Mouse (Mus musculus) heart, adult 2 months (tissue): ENCODE measurements around the gene Calr. TPM values are rescaled to one million over a fixed set of nuclear protein-coding genes. Genes with fewer than 3 reads are reported as not detected.

ENCODE experiments used
- DNase-seq, 2 experiments: peaks; one replicate each; pipeline ENCODE4 v3.0.0; 2021
- H3K27ac ChIP-seq: fragments of 200-600 bp; 2 replicates; pipeline ENCODE4 v1.8.1; 2022
- H3K27me3 ChIP-seq: fragments of 200-500 bp; 2 replicates; pipeline ENCODE4 v1.6.1; 2012; ENCODE audit warnings: mild to moderate bottlenecking, low read length, inconsistent platforms, mixed read lengths; ENCODE audit not compliant: control insufficient read depth, insufficient read depth
- H3K36me3 ChIP-seq: fragments of 200-500 bp; 2 replicates; pipeline ENCODE4 v1.6.1; 2012; ENCODE audit warnings: low read length, inconsistent platforms; ENCODE audit not compliant: control insufficient read depth, insufficient read depth
- H3K4me1 ChIP-seq: fragments of 200-500 bp; 2 replicates; pipeline ENCODE4 v1.6.1; 2011; ENCODE audit warnings: low read length; ENCODE audit not compliant: control insufficient read depth, insufficient read depth
- H3K4me3 ChIP-seq: fragments of 200-600 bp; 2 replicates; pipeline ENCODE4 v1.8.1; 2022
- H3K79me2 ChIP-seq: fragments of 200-500 bp; replicated peaks from 2 replicates; pipeline ENCODE4 v1.6.1; 2012; ENCODE audit warnings: mild to moderate bottlenecking, inconsistent platforms, low read length, moderate library complexity, mixed read lengths; ENCODE audit not compliant: control insufficient read depth, insufficient read depth
- H3K9ac ChIP-seq: fragments of 200-500 bp; 2 replicates; pipeline ENCODE4 v1.6.1; 2012; ENCODE audit warnings: low read depth, mild to moderate bottlenecking, control low read depth, inconsistent platforms, low read length, mixed read lengths
- CTCF ChIP-seq: fragments of 200-600 bp; IDR thresholded peaks from 2 replicates; pipeline ENCODE4 v1.8.1; 2022; ENCODE audit warnings: antibody characterized with exemption, mild to moderate bottlenecking, moderate library complexity
- EP300 ChIP-seq: fragments of 200-500 bp; IDR thresholded peaks from 2 replicates; pipeline ENCODE4 v1.6.1; 2011; ENCODE audit warnings: low read depth, low read length, control low read depth; ENCODE audit not compliant: insufficient read depth
- POLR2A ChIP-seq: fragments of 200-500 bp; IDR thresholded peaks from 2 replicates; pipeline ENCODE4 v1.6.1; 2011; ENCODE audit warnings: mild to moderate bottlenecking, low read depth, low read length, control low read depth; ENCODE audit not compliant: insufficient read depth
- WGBS: fragments of 180-500 bp; shearing (Covaris S2); methylation state at CpG from one replicate; pipeline ENCODE4 v1.1.7; 2018; 5-methylcytosine and 5-hydroxymethylcytosine counted together
- intact Hi-C: fragments of 180-260 bp; cut with DNase I; formaldehyde crosslinking; loops from one replicate; pipeline ENCODE4 v1.15.1; 2025
- long read RNA-seq: library from polyadenylated mRNA; stranded (forward); transcript quantifications from one replicate; pipeline ENCODE4 v2.0.0, GENCODE M21; 2021
- polyA plus RNA-seq: library from polyadenylated mRNA; depleted of rRNA; stranded (reverse); fragments of >200 nt; gene quantifications from 2 replicates; pipeline ENCODE4 v1.2.3, GENCODE M21; 2012; rRNA removed
- total RNA-seq, 2 experiments: library from RNA; stranded (reverse); gene quantifications; 2 replicates each; pipeline ENCODE4 v1.2.3; 2021

The Calr gene
- total RNA-seq (100 to 1,000 TPM; 352 to 416 TPM), polyA plus RNA-seq (154 and 269 TPM in 2 replicates)
- long read RNA-seq, transcript Calr-201 (9 exons, 2,184 nt), result major isoform, 46 of 63 reads
- long read RNA-seq, partial matches to known transcripts, result 10 of 63 reads
- long read RNA-seq, other reads (novel, unspliced or antisense), result 5 of 63 reads

DNA sequence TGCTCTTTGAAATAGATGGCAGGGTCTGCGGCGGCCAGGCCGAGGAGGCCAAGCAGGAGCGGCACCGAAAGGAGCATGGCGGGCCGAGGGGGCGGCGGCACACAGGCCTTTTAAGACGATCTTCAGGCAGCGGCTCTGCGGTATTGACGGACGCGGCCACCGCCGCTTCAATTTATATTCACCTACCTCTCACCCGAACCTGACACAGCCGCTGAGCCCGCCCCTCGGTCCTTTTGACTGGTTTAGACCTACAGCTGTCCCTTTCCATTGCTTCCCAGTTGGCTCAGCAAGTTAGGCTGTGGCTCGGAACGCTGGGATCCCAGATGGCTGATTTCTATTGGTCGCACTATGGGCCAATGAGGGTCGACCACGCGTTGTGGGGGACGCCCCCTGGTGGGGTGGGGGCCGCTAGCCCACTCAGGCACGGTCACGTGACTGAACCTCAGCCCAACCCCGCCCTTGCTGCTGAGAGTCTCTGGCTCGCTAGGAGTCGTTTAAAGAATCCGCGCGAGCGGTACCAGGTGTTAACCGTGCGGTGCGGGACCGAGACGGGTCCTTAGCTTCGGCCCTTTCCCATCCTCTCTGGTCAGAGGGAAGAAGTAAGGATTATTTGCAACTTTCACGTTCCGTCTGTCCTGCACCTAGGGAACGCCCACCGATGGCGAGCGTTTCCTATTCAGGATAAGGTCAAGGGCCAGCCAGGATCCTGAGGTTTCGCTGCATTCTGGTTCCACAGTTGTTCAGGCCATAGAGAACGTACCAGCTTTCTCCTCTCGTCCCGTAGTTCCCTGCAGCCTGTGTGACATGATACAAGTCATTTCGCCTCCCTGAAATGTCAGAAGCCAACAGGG, at the start of gene Calr:
Gene Calr (minus strand): TSS at position 213 of the 851 bp plus-strand sequence.
- DNase-seq, result peak; percentile 98 to 100
- Histone ChIP-seq H3K27ac (peak within 1 kb of the TSS; percentile 97), H3K4me3 (peak within 1 kb of the TSS; percentile 100), H3K27me3 (no peaks in the 10 kb centered on the region), H3K79me2 (no peaks in the 10 kb centered on the region; the same call in 1 of the 2 replicates), H3K9ac (peak within 1 kb of the TSS; percentile 88), H3K36me3 (peaks cover 15% of the 10 kb centered on the region), H3K4me1 (peaks cover 5% of the 10 kb centered on the region)
- WGBS, result under 1% methylated on average over 55 of the region's 55 CpGs
- intact Hi-C loops, result loop anchor here (5.0 kb wide), 1 partner anchor 55 kb away; the partner anchor contains the start of gene Klf1
- TF ChIP-seq POLR2A, result peak; percentile 95
- TF ChIP-seq CTCF, result peak; percentile 45
- peak; percentile 62; the same call in 1 of the 2 replicates for TF ChIP-seq EP300

DNA sequence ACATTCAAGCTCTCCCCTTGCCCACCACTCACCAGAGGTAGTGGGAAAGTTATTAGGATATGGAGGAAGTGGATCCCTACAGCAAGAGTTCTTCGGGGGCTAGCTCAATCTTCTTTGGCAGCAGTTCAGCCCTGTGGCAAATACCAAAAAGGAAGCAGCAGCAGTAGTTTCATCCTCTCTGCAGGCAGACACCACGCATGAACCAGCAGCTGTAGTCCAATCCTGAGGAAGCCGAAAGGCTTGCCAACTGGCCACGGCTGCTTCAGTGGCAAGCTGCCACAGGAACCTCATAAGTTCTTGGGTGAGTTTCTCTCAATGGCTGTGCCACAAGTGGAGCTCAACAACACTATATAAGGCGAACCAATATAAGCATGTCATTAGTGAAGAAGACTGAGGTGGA, 49.2 kb upstream of the Calr start:
- no peak overlapping the region for H3K4me3 ChIP-seq
- no peaks in the 10 kb centered on the region for H3K27me3 ChIP-seq
- no peaks in the 10 kb centered on the region for H3K79me2 ChIP-seq
- no peaks in the 10 kb centered on the region for H3K4me1 ChIP-seq
- H3K9ac ChIP-seq, result no peak overlapping the region
- H3K27ac ChIP-seq, result no peak overlapping the region
- DNase-seq, result no peak
- WGBS, result 79% methylated on average over 5 of the region's 5 CpGs
- TF ChIP-seq POLR2A, result no peak
- no peak for TF ChIP-seq EP300
- no peak for TF ChIP-seq CTCF
- H3K36me3 ChIP-seq, result no peaks in the 10 kb centered on the region
- intact Hi-C loops, result no loop called here

DNA sequence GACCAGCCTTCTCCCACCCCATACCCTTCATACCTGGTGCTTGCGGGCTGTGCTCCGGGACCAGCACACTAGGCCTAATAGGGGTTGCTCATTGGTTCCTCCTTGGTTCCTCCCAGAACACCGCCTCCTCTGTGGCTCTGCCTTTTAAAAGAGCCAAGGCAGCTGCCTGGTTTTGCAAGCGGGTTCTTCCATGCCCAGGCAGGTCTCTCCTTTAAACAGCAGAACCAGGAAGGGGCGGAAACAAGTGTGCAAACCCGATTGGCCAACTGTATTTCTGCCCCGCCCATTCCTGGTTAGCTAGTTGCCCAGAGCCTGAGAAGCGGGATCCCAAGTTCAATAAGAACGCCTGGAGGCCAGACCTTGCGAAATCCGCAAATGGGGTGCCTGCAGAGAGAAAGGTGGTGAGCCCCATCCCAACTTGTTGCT, 47.0 kb upstream of the Calr start, which contains the start of gene Gcdh:
Gene Gcdh (minus strand): TSS at position 213 of the 426 bp plus-strand sequence.
- Histone ChIP-seq H3K4me3 (peak within 1 kb of the TSS; percentile 67), H3K36me3 (no peaks in the 10 kb centered on the region), H3K4me1 (no peaks in the 10 kb centered on the region), H3K27ac (peak within 1 kb of the TSS; percentile 76), H3K27me3 (no peaks in the 10 kb centered on the region), H3K9ac (peak within 1 kb of the TSS; percentile 64), H3K79me2 (no peaks in the 10 kb centered on the region)
- 0 out of 2 replicates have a peak, but pooled peaks have one; percentile 56 for TF ChIP-seq EP300
- peak; percentile 76 for TF ChIP-seq POLR2A
- TF ChIP-seq CTCF, result no peak
- intact Hi-C loops, result no loop called here
- DNase-seq, result peak; percentile 91 to 95
- WGBS, result under 1% methylated on average over 11 of the region's 11 CpGs

DNA sequence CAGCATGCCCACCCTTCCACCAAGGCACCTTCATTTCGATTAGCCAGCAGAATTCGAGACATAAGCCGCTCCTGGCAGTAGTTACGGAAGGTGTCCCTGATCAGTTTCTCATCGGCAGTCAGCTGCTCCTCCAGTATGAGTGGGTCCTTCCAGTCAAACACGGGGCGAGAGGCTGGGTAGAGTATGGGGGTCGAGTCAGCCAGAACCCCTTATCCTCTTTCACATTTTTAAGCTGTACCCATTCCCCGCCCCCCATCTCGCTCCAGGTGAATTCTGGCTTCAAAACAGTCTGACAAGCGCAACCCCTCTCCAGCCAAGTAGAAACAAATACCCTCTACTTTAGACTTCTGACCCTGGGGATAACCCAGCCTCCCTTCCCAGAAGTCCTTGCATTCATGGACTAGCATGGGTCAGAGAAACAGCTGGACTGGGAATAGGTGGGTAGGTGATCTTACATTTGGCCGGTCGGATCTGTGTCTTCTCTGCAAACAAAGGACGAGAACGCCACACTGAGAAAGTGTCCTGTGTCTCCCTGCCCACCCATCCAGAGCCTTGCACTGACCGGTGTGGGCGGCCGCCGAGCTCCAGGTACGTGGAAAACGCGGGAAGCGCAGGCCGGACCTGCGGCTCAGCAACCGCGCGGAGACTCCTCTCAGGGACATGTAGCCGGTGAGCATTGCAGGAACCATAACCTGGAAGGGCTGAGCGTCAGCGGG, 46.4 kb upstream of the Calr start:
- Histone ChIP-seq H3K4me1 (no peaks in the 10 kb centered on the region), H3K79me2 (no peaks in the 10 kb centered on the region), H3K4me3 (peak overlapping the region; percentile 67), H3K27ac (peak overlapping the region; percentile 76), H3K36me3 (no peaks in the 10 kb centered on the region), H3K9ac (peak overlapping the region; percentile 60), H3K27me3 (no peaks in the 10 kb centered on the region)
- intact Hi-C loops, result no loop called here
- 12% methylated on average over 31 of the region's 31 CpGs for WGBS
- no peak for DNase-seq
- TF ChIP-seq EP300, result no peak
- TF ChIP-seq CTCF, result no peak
- TF ChIP-seq POLR2A, result no peak

DNA sequence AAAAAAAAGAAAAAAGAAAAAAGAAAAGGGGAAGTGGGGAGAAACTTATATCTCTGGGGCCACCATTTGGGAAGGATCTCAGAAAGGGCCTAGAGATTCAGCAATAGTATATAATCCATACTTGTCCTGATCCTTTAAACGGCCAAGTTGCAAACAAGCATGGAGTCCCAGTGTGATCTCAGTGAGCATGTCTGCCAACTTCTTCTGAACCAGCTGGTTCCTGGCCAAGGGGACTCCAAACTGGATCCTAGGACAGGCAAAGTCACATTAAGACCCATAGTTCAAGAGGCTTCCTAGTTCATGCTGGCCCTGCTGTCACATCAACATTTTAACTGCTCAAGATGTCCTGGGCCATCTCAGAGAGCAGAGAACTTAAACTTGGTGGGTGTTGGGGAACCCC, 42.4 kb upstream of the Calr start:
- 81% methylated on average over 1 of the region's 1 CpGs for WGBS
- intact Hi-C loops, result no loop called here
- no peaks in the 10 kb centered on the region for H3K27me3 ChIP-seq
- no peaks in the 10 kb centered on the region for H3K79me2 ChIP-seq
- no peak for DNase-seq
- no peak for TF ChIP-seq POLR2A
- no peak for TF ChIP-seq EP300
- TF ChIP-seq CTCF, result no peak
- no peaks in the 10 kb centered on the region; the same call in 1 of the 2 replicates for H3K36me3 ChIP-seq
- H3K4me1 ChIP-seq, result no peaks in the 10 kb centered on the region
- no peak overlapping the region for H3K27ac ChIP-seq
- H3K4me3 ChIP-seq, result no peak overlapping the region
- H3K9ac ChIP-seq, result no peak overlapping the region
